Mouse (Mus musculus) CH12.LX (cell line): ENCODE measurements around the gene Nexmif. TPM values are rescaled to one million over a fixed set of nuclear protein-coding genes. Genes with fewer than 3 reads are reported as not detected.

Experiments
- DNase-seq: peaks from one replicate; pipeline ENCODE4 v3.0.0-alpha.2; 2013; ENCODE audit errors: extremely low read depth
- H3K27ac ChIP-seq: 2 replicates; pipeline ENCODE4 v1.5.1; 2012; ENCODE audit warnings: low read depth, mild to moderate bottlenecking, control low read depth, moderate library complexity; ENCODE audit not compliant: insufficient read depth
- H3K27me3 ChIP-seq: replicated peaks from 2 replicates; pipeline ENCODE3; 2012; ENCODE audit warnings: inconsistent platforms
- H3K36me3 ChIP-seq, 2 experiments: replicated peaks in 1 of 2; 2 replicates each; pipeline versions ENCODE3 to v1.6.1; 2012; ENCODE audit warnings: inconsistent platforms in 1 of 2, low read length in 1 of 2, mild to moderate bottlenecking in 1 of 2, mixed read lengths in 1 of 2, moderate library complexity in 1 of 2; ENCODE audit not compliant: control insufficient read depth in 1 of 2, insufficient read depth in 1 of 2
- H3K4me1 ChIP-seq, 2 experiments: 2 replicates each; pipeline ENCODE4 v1.6.1; 2012; ENCODE audit warnings: inconsistent platforms in 1 of 2, moderate library complexity in 1 of 2; ENCODE audit not compliant: insufficient read depth in 2 of 2, control insufficient read depth in 1 of 2
- H3K4me2 ChIP-seq: 2 replicates; pipeline ENCODE4 v1.6.1; 2012; ENCODE audit warnings: low read depth, mild to moderate bottlenecking, control low read depth; ENCODE audit not compliant: poor library complexity, insufficient read depth, severe bottlenecking
- H3K4me3 ChIP-seq, 3 experiments: fragments of 150-350 bp in 1 of 3; sonication (generic) in 1 of 3; replicated peaks in 1 of 3; 2 replicates each; pipeline versions ENCODE3 to v1.5.1; 2011 to 2012; ENCODE audit warnings: low read depth in 2 of 3, low read length in 2 of 3, mild to moderate bottlenecking in 2 of 3, moderate library complexity in 2 of 3, control low read depth in 1 of 3, improper control_type of control experiment in 1 of 3, inconsistent platforms in 1 of 3, mixed read lengths in 1 of 3; ENCODE audit not compliant: poor library complexity in 1 of 3
- H3K79me2 ChIP-seq: replicated peaks from 2 replicates; pipeline ENCODE4 v1.6.1; 2012; ENCODE audit warnings: mild to moderate bottlenecking, moderate library complexity; ENCODE audit not compliant: control insufficient read depth, poor library complexity, insufficient read depth, severe bottlenecking; ENCODE audit errors: extremely low read depth
- H3K9ac ChIP-seq: 2 replicates; pipeline ENCODE4 v1.6.1; 2012; ENCODE audit warnings: low read depth, mild to moderate bottlenecking, control low read depth, moderate library complexity; ENCODE audit not compliant: insufficient read depth
- H3K9me3 ChIP-seq: replicated peaks from 2 replicates; pipeline ENCODE3; 2012; ENCODE audit warnings: low read length, inconsistent platforms, mixed read lengths
- CHD1 ChIP-seq: IDR thresholded peaks from 2 replicates; pipeline ENCODE4 v1.6.1; 2012; ENCODE audit warnings: low read depth, low read length, improper control_type of control experiment, inconsistent platforms
- CTCF ChIP-seq, 2 experiments: IDR thresholded peaks in 1 of 2; conservative IDR thresholded peaks in 1 of 2; 2 replicates each; pipeline ENCODE4 v1.5.1; 2011 to 2012; ENCODE audit warnings: low read depth in 2 of 2, low read length in 2 of 2, improper control_type of control experiment in 1 of 2, inconsistent platforms in 1 of 2, mild to moderate bottlenecking in 1 of 2, moderate library complexity in 1 of 2
- E2F4 ChIP-seq: IDR thresholded peaks from 2 replicates; pipeline ENCODE4 v1.6.1; 2011; ENCODE audit warnings: low read depth, low read length, improper control_type of control experiment; ENCODE audit not compliant: insufficient replicate concordance
- HCFC1 ChIP-seq: IDR thresholded peaks from 2 replicates; pipeline ENCODE4 v1.6.1; 2012; ENCODE audit warnings: low read depth, mild to moderate bottlenecking, inconsistent platforms, low read length, improper control_type of control experiment
- JUN ChIP-seq: IDR thresholded peaks from 2 replicates; pipeline ENCODE4 v1.6.1; 2011; ENCODE audit warnings: low read depth, mild to moderate bottlenecking, low read length, improper control_type of control experiment, moderate library complexity; ENCODE audit not compliant: insufficient read depth
- MAFK ChIP-seq: IDR thresholded peaks from 2 replicates; pipeline ENCODE4 v1.6.1; 2011; ENCODE audit warnings: low read length, improper control_type of control experiment; ENCODE audit not compliant: insufficient replicate concordance
- MYC ChIP-seq: IDR thresholded peaks from 2 replicates; pipeline ENCODE4 v1.6.1; 2011; ENCODE audit warnings: low read depth, mild to moderate bottlenecking, improper control_type of control experiment, low read length
- NRF1 ChIP-seq: IDR thresholded peaks from 2 replicates; pipeline ENCODE4 v1.6.1; 2014; ENCODE audit warnings: low read depth, mild to moderate bottlenecking, inconsistent platforms, low read length, improper control_type of control experiment, moderate library complexity
- PAX5 ChIP-seq: IDR thresholded peaks from 2 replicates; pipeline ENCODE4 v1.6.1; 2012; ENCODE audit warnings: low read length, inconsistent platforms, mixed read lengths
- POLR2A ChIP-seq: IDR thresholded peaks from 2 replicates; pipeline ENCODE4 v1.6.1; 2011; ENCODE audit warnings: low read depth, mild to moderate bottlenecking, improper control_type of control experiment, low read length
- POLR2AphosphoS2 ChIP-seq: IDR thresholded peaks from 2 replicates; pipeline ENCODE4 v1.6.1; 2011; ENCODE audit warnings: low read depth, low read length, improper control_type of control experiment
- RAD21 ChIP-seq: IDR thresholded peaks from 2 replicates; pipeline ENCODE4 v1.6.1; 2011; ENCODE audit warnings: low read depth, mild to moderate bottlenecking, low read length, improper control_type of control experiment, moderate library complexity
- RCOR1 ChIP-seq: conservative IDR thresholded peaks from 2 replicates; pipeline ENCODE4 v1.6.1; 2012; ENCODE audit warnings: low read depth, mild to moderate bottlenecking, inconsistent platforms, low read length, improper control_type of control experiment
- SMC3 ChIP-seq: IDR thresholded peaks from 2 replicates; pipeline ENCODE4 v1.6.1; 2011; ENCODE audit warnings: low read depth, low read length, improper control_type of control experiment
- TBP ChIP-seq: conservative IDR thresholded peaks from 2 replicates; pipeline ENCODE4 v1.6.1; 2011; ENCODE audit warnings: low read depth, low read length, improper control_type of control experiment
- ZKSCAN1 ChIP-seq: IDR thresholded peaks from 2 replicates; pipeline ENCODE4 v1.6.1; 2012; ENCODE audit warnings: low read depth, inconsistent platforms, low read length, improper control_type of control experiment, borderline replicate concordance
- ZMIZ1 ChIP-seq: IDR thresholded peaks from 2 replicates; pipeline ENCODE4 v1.6.1; 2012; ENCODE audit warnings: low read depth, mild to moderate bottlenecking, inconsistent platforms, low read length, improper control_type of control experiment
- dilution Hi-C: fragments of 300-500 bp; cut with MboI; formaldehyde crosslinking; loops from 2 replicates; pipeline ENCODE4 v1.14.3; 2020; ENCODE audit warnings: low sequenced_read_pairs; ENCODE audit not compliant: extremely low pct_unique_long_range_greater_than_20kb, extremely low pct_ligation_motif_present
- in situ Hi-C: fragments of 300-500 bp; cut with MboI; formaldehyde crosslinking; loops from 3 replicates; pipeline ENCODE4 v1.14.3; 2019; ENCODE audit warnings: low sequenced_read_pairs, low pct_ligation_motif_present, low pct_unique_long_range_greater_than_20kb, mixed read lengths
- polyA plus RNA-seq: library from polyadenylated mRNA; unstranded; fragments of >175 nt; gene quantifications from 2 replicates; pipeline ENCODE4 v1.2.1, GENCODE M21; 2012; ENCODE audit warnings: low read depth; ENCODE audit not compliant: insufficient read length
- total RNA-seq, 2 experiments: library from RNA; depleted of rRNA; stranded (reverse); fragments of 300-350 nt in 1 of 2; fragments of >200 nt in 1 of 2; gene quantifications; 2 replicates each; pipeline ENCODE4 v1.2.3; 2012 to 2014

Gene Nexmif
- total and polyA plus RNA-seq, 3 experiments = not detected

GRCm38 (mm10) chrX:104114596-104114995 lies 86.4 kb downstream of the Nexmif start:
- H3K9ac ChIP-seq = no peak overlapping the region
- in situ Hi-C loops = no loop called here
- DNase-seq = peak; percentile 11

DNA sequence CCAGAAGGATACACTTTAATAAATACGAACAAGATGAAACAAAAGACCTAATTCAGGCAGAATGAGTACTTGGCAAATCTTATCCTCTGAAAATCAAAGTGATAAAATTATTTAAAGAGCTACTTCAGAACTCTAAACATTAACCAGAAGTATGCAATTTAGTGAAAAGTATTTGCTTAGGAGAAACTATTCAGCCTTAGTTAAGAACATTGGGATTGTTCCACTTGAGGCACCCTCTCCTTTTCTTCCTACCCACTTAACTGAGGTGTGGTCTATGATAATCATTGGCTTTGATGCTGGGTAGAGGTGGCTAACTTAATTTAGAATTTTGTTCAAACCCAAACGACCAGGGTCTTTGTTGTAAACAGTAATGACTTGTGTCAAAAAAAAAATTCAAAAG lies 146.1 kb downstream of the Nexmif start:
- H3K27ac ChIP-seq = no peak overlapping the region
- in situ Hi-C loops = no loop called here
- dilution Hi-C loops = no loop called here

More at GRCm38 (mm10) chrX:104114596-104114995, 86.4 kb downstream of the Nexmif start:
- no peak overlapping the region for H3K4me3 ChIP-seq
- H3K27ac ChIP-seq = no peak overlapping the region
- H3K36me3 ChIP-seq = no peaks in the 10 kb centered on the region
- no peak for TF ChIP-seq MYC
- TF ChIP-seq CTCF (conservative IDR thresholded peaks at IDR 0.05 in 1 of 2, IDR thresholded peaks at IDR 0.05 in 1 of 2; ENCODE audit: low read depth in 2 of 2, low read length in 2 of 2) = peak in 1 of 2 experiments; percentile 32; a peak in 2 of 4 replicates
- no peaks in the 10 kb centered on the region for H3K79me2 ChIP-seq
- no peaks in the 10 kb centered on the region for H3K27me3 ChIP-seq
- dilution Hi-C loops = no loop called here
- H3K4me2 ChIP-seq = no peak overlapping the region
- H3K4me1 ChIP-seq = no peaks in the 10 kb centered on the region
- no peaks in the 10 kb centered on the region for H3K9me3 ChIP-seq

DNA sequence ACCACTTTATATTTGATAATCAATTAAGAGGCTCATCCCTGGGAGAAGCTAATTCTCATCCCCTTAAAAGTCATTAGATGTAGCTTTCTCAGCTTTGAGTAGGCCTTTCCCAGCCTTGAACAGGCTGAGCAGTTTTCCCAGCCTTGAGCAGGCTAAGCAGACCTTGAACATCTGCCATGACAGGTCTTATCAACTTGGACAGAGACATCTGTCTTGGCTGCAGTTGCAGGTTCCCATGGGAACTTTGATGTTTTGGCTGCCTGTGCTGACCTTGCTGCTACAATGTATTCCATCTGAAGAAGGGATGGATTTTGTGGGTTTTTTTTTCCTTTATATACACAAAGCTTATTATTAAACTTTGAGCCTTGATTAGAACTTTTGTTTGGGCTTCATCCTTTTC lies 160.7 kb downstream of the Nexmif start:
- in situ Hi-C loops (no loop called here), dilution Hi-C loops (no loop called here)
- H3K79me2 ChIP-seq = no peaks in the 10 kb centered on the region
- H3K4me3 ChIP-seq = no peak overlapping the region
- no peak overlapping the region for H3K9ac ChIP-seq
- H3K36me3 ChIP-seq = no peaks in the 10 kb centered on the region
- H3K4me2 ChIP-seq = no peak overlapping the region
- H3K27me3 ChIP-seq = no peaks in the 10 kb centered on the region
- H3K9me3 ChIP-seq = no peaks in the 10 kb centered on the region
- no peak for TF ChIP-seq TBP
- TF ChIP-seq RAD21 = no peak
- no peak for TF ChIP-seq RCOR1
- TF ChIP-seq SMC3 = no peak
- no peak for TF ChIP-seq ZMIZ1
- DNase-seq = no peak
- no peak overlapping the region for H3K27ac ChIP-seq
- no peaks in the 10 kb centered on the region for H3K4me1 ChIP-seq

More for the DNA sequence above, 146.1 kb downstream of the Nexmif start:
- Histone ChIP-seq H3K79me2 (no peaks in the 10 kb centered on the region), H3K4me2 (no peak overlapping the region), H3K27me3 (no peaks in the 10 kb centered on the region), H3K9ac (no peak overlapping the region), H3K36me3 (no peaks in the 10 kb centered on the region), H3K4me3 (no peak overlapping the region), H3K9me3 (no peaks in the 10 kb centered on the region), H3K4me1 (no peaks in the 10 kb centered on the region)
- no peak for TF ChIP-seq JUN
- no peak for TF ChIP-seq POLR2AphosphoS2
- TF ChIP-seq MAFK = no peak
- no peak for TF ChIP-seq SMC3
- no peak for TF ChIP-seq RCOR1
- TF ChIP-seq CHD1 = no peak
- TF ChIP-seq NRF1 = no peak
- no peak for TF ChIP-seq E2F4
- no peak for TF ChIP-seq HCFC1
- TF ChIP-seq POLR2A = no peak
- no peak for TF ChIP-seq ZKSCAN1
- no peak for TF ChIP-seq PAX5
- DNase-seq = no peak
